Mouse (Mus musculus) intestine, embryonic 14.5 days (tissue): ENCODE data around the gene Amn. TPM values are rescaled to one million over a fixed set of nuclear protein-coding genes. Genes with fewer than 3 reads are reported as not detected.
A peak's percentile ranks its signal among the peaks of the same experiment; 100 is the strongest.

Experiments used
- ATAC-seq: fragments of 200-750 bp; cut with Nextera tagmentation; replicated peaks from 2 replicates; pipeline ENCODE4 v1.8.0; 2017; ENCODE audit warnings: low read depth, moderate number of reproducible peaks, moderate TSS enrichment, moderate library complexity; ENCODE audit not compliant: low FRiP score, low TSS enrichment
- DNase-seq: peaks from one replicate; pipeline ENCODE4 v3.0.0-alpha.2; 2018; ENCODE audit warnings: low spot score
- H3K27ac ChIP-seq: fragments of 300-500 bp; sonication (generic); 2 replicates; pipeline ENCODE4 v1.5.1; 2014; ENCODE audit warnings: low read depth, mild to moderate bottlenecking, control low read depth
- H3K27me3 ChIP-seq: fragments of 300-500 bp; sonication (generic); replicated peaks from 2 replicates; pipeline ENCODE4 v1.6.1; 2014; ENCODE audit warnings: low read length, control low read depth; ENCODE audit not compliant: control insufficient read depth, insufficient read depth
- H3K36me3 ChIP-seq: fragments of 300-500 bp; sonication (generic); 2 replicates; pipeline ENCODE4 v1.6.1; 2014; ENCODE audit warnings: low read length, control low read depth; ENCODE audit not compliant: control insufficient read depth, insufficient read depth
- H3K4me1 ChIP-seq: fragments of 300-500 bp; sonication (generic); replicated peaks from 2 replicates; pipeline ENCODE4 v1.6.1; 2014; ENCODE audit warnings: low read length, control low read depth, mixed read lengths; ENCODE audit not compliant: control insufficient read depth, insufficient read depth
- H3K4me2 ChIP-seq: fragments of 300-500 bp; sonication (generic); 2 replicates; pipeline ENCODE4 v1.6.1; 2014; ENCODE audit warnings: low read length
- H3K4me3 ChIP-seq: fragments of 300-500 bp; sonication (generic); 2 replicates; pipeline ENCODE4 v1.5.1; 2014; ENCODE audit warnings: low read depth, low read length, control low read depth, mixed read lengths
- H3K9ac ChIP-seq: fragments of 300-500 bp; sonication (generic); 2 replicates; pipeline ENCODE4 v1.6.1; 2014; ENCODE audit warnings: mild to moderate bottlenecking, low read length
- H3K9me3 ChIP-seq: fragments of 300-500 bp; sonication (generic); 2 replicates; pipeline ENCODE4 v1.6.1; 2016; ENCODE audit warnings: low read length, control low read depth; ENCODE audit not compliant: control insufficient read depth
- whole genome bisulfite sequencing: fragments of 180-500 bp; shearing (Covaris S2); extraction: QIAGEN DNeasy Blood & Tissue Kit; methylation state at CpG from one replicate; pipeline ENCODE4 v1.1.7; 2014; 5-methylcytosine and 5-hydroxymethylcytosine counted together
- polyA plus RNA-seq: library from polyadenylated mRNA; unstranded; fragments of >200 nt; fragmentation: Nextera tagmentation; extraction: Ambion mirVana; gene quantifications from 2 replicates; pipeline ENCODE4 v1.2.1, GENCODE M21; 2014

The Amn gene
- polyA plus RNA-seq, 1 experiment from 2014 or later = 23.7 TPM

DNA sequence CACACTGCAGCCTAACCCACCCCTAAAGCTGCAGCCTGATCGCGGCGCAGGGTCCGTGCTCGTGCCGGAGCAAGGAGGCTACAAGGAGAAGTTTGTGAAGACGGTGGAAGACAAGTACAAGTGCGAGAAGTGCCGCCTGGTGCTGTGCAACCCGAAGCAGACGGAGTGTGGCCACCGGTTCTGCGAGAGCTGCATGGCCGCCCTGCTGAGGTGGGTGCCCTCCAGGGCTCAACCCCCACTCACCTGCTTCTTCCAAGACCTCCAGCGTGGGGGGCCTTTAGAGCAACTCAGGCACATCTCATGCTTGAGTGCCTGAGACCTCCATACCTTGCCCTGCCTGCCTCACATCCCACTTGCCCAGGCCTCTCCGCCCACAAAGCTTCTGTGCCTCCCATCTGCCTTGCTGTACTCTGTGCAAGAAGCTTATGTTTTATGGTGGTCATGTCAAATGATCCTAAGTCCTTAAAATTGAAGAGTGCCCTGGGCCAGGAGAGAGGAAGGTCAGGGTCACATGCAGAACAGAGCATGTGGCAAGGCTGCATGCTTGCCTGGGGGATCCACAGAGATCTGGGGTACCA, 33.2 kb upstream of the Amn start:
- Histone ChIP-seq H3K4me1 (no peaks in the 10 kb centered on the region), H3K27ac (no peak overlapping the region), H3K9ac (no peak overlapping the region), H3K36me3 (peaks cover 24% of the 10 kb centered on the region), H3K9me3 (no peaks in the 10 kb centered on the region), H3K4me3 (no peak overlapping the region), H3K27me3 (no peaks in the 10 kb centered on the region), H3K4me2 (no peak overlapping the region)
- DNase-seq (no peak), ATAC-seq (no peak)
- WGBS = 94% methylated on average over 16 of the region's 16 CpGs

- 89% methylated on average over 5 of the region's 5 CpGs for WGBS
- Histone ChIP-seq H3K9me3 (no peaks in the 10 kb centered on the region), H3K4me3 (no peak overlapping the region), H3K9ac (no peak overlapping the region), H3K4me1 (no peaks in the 10 kb centered on the region), H3K4me2 (no peak overlapping the region), H3K36me3 (peaks cover 31% of the 10 kb centered on the region), H3K27me3 (no peaks in the 10 kb centered on the region), H3K27ac (0 out of 2 replicates have a peak overlapping the region, but pooled peaks have one; percentile 27)
- no peak for DNase-seq
- ATAC-seq = no peak
Measured at GRCm38 (mm10) chr12:111238345-111238744, 32.5 kb upstream of the Amn start.

GRCm38 (mm10) chr12:111238778-111239177, 32.1 kb upstream of the Amn start:
- 61% methylated on average over 4 of the region's 4 CpGs for WGBS
- no peak for ATAC-seq
- no peak overlapping the region for H3K4me2 ChIP-seq

GRCm38 (mm10) chr12:111239930-111240329, 31.0 kb upstream of the Amn start:
- H3K4me2 ChIP-seq = no peak overlapping the region
- DNase-seq (no peak), ATAC-seq (no peak)
- H3K36me3 ChIP-seq = peaks cover 39% of the 10 kb centered on the region
- no peak overlapping the region for H3K9ac ChIP-seq
- no peak overlapping the region for H3K4me3 ChIP-seq
- H3K9me3 ChIP-seq = no peaks in the 10 kb centered on the region
- WGBS = 84% methylated on average over 10 of the region's 10 CpGs
- H3K27me3 ChIP-seq = no peaks in the 10 kb centered on the region
- H3K4me1 ChIP-seq = no peaks in the 10 kb centered on the region
- no peak overlapping the region for H3K27ac ChIP-seq

More at GRCm38 (mm10) chr12:111238778-111239177, 32.1 kb upstream of the Amn start:
- H3K9me3 ChIP-seq = no peaks in the 10 kb centered on the region
- H3K4me3 ChIP-seq = no peak overlapping the region
- H3K4me1 ChIP-seq = no peaks in the 10 kb centered on the region
- H3K36me3 ChIP-seq = peaks cover 35% of the 10 kb centered on the region
- H3K27me3 ChIP-seq = no peaks in the 10 kb centered on the region
- DNase-seq = no peak
- 0 out of 2 replicates have a peak overlapping the region, but pooled peaks have one; percentile 27 for H3K27ac ChIP-seq
- no peak overlapping the region for H3K9ac ChIP-seq

- 97% methylated on average over 6 of the region's 6 CpGs for WGBS
- H3K27me3 ChIP-seq = no peaks in the 10 kb centered on the region
- no peaks in the 10 kb centered on the region for H3K4me1 ChIP-seq
- no peaks in the 10 kb centered on the region for H3K9me3 ChIP-seq
- no peak overlapping the region for H3K4me3 ChIP-seq
- H3K4me2 ChIP-seq = no peak overlapping the region
- no peak overlapping the region for H3K9ac ChIP-seq
- DNase-seq = no peak
- ATAC-seq = no peak
- peaks cover 39% of the 10 kb centered on the region for H3K36me3 ChIP-seq
- no peak overlapping the region for H3K27ac ChIP-seq
Measured at GRCm38 (mm10) chr12:111241916-111242315, 29.0 kb upstream of the Amn start.

DNA sequence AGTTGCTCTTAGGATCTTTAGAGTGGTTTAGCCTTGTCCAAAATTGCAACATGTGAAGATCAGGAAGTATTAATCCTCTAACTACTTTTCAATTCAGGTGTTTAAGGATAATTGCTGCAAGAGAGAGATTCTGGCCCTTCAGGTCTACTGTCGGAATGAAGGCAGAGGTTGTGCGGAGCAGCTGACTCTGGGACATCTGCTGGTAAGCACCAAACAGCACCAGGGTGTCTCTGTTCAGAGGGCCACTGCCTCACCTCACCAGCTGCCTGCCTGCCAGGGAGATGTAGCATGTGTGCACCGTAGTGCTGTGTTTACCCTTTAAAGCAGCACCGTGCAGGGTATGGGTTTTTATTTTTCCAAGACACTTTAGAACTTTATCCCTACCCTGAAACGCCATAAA, 28.5 kb upstream of the Amn start:
- no peak for ATAC-seq
- 95% methylated on average over 5 of the region's 5 CpGs for WGBS
- H3K36me3 ChIP-seq = peaks cover 40% of the 10 kb centered on the region

DNA sequence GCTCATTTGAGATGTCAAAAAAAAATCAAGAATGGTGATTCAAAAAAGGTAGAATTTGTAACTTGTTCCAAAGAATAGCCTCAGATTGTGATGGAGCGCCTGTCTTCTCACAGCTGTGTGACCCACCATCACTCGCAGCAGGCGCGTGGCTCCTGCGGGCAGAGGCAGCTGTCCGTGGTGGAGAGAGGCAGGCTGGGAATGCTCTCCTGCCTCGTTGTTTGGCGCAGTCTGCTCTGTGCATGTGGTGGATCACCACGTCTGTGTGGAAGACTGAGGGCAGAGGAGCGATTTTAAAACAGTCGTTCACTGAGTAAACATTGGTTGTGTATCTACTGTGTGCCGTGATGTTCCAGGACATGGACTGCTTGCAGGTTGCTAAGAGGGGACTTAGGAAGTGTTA, 27.2 kb upstream of the Amn start:
- H3K27ac ChIP-seq = no peak overlapping the region
- peaks cover 39% of the 10 kb centered on the region for H3K36me3 ChIP-seq
- no peak for DNase-seq
- H3K9ac ChIP-seq = no peak overlapping the region
- no peak overlapping the region for H3K4me3 ChIP-seq
- no peak for ATAC-seq
- H3K4me1 ChIP-seq = no peaks in the 10 kb centered on the region
- no peak overlapping the region for H3K4me2 ChIP-seq
- H3K9me3 ChIP-seq = no peaks in the 10 kb centered on the region
- no peaks in the 10 kb centered on the region for H3K27me3 ChIP-seq
- 82% methylated on average over 12 of the region's 12 CpGs for WGBS

More for the DNA sequence above, 28.5 kb upstream of the Amn start:
- no peak for DNase-seq
- Histone ChIP-seq H3K4me1 (no peaks in the 10 kb centered on the region), H3K27ac (no peak overlapping the region), H3K4me2 (no peak overlapping the region), H3K4me3 (no peak overlapping the region), H3K9ac (no peak overlapping the region), H3K27me3 (no peaks in the 10 kb centered on the region), H3K9me3 (no peaks in the 10 kb centered on the region)

- H3K36me3 ChIP-seq = peaks cover 35% of the 10 kb centered on the region
- 86% methylated on average over 6 of the region's 6 CpGs for WGBS
- no peak overlapping the region for H3K4me2 ChIP-seq
- ATAC-seq = no peak
- no peak overlapping the region for H3K27ac ChIP-seq
- no peak overlapping the region for H3K9ac ChIP-seq
- H3K9me3 ChIP-seq = no peaks in the 10 kb centered on the region
- no peak for DNase-seq
- H3K27me3 ChIP-seq = no peaks in the 10 kb centered on the region
- no peak overlapping the region for H3K4me3 ChIP-seq
- no peaks in the 10 kb centered on the region for H3K4me1 ChIP-seq
Measured at GRCm38 (mm10) chr12:111245070-111245469, 25.8 kb upstream of the Amn start.

DNA sequence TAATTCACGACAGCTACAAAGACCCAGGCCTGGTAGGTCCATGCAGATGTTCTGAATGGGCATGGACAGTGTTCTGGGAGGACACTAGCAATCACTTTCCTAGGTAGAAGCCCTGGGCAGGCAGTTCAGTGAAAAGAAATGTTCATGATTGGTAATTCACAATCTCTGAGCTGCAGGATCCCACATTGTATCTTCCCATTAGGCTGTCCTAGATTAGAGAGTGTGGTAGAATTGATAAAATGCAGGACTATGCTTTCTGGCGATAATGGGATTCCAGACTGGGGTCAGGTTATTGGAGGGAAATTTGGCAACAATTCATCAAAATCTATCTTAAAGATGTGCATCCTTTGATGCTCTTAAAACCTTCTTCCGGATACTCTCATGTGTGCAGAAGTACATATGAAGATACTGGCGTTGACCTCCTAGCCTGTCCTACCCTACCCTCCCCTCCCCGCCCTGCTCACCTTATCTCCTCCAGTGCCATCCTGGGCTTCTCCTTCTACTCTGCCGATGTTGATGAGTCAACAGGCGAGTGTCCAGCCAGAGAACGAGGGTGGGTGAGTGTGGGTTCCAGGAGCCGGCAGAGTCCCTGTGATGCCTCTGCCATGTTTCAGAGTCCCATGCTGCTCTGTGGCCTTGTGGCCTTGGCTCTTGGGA, 24.0 kb upstream of the Amn start:
- Histone ChIP-seq H3K4me2 (no peak overlapping the region), H3K9ac (no peak overlapping the region), H3K4me3 (no peak overlapping the region), H3K27me3 (no peaks in the 10 kb centered on the region), H3K9me3 (no peaks in the 10 kb centered on the region), H3K4me1 (no peaks in the 10 kb centered on the region), H3K36me3 (peaks cover 39% of the 10 kb centered on the region), H3K27ac (no peak overlapping the region)
- ATAC-seq = no peak
- 91% methylated on average over 9 of the region's 9 CpGs for whole genome bisulfite sequencing
- no peak for DNase-seq
